Mouse (Mus musculus) ES-E14 (cell line): ENCODE measurements around the gene Klhl28. TPM values are rescaled to one million over a fixed set of nuclear protein-coding genes. Genes with fewer than 3 reads are reported as not detected.
A peak's percentile ranks its signal among the peaks of the same experiment; 100 is the strongest.

Experiments
- DNase-seq: peaks from one replicate; pipeline ENCODE4 v3.0.0-alpha.2; 2013; ENCODE audit warnings: low read depth, low spot score
- H3K27ac ChIP-seq: 2 replicates; pipeline ENCODE4 v1.5.1; 2012; ENCODE audit warnings: low read depth, mild to moderate bottlenecking, low read length, moderate library complexity, mixed read lengths; ENCODE audit not compliant: poor library complexity, insufficient read depth, severe bottlenecking
- H3K36me3 ChIP-seq: 2 replicates; pipeline ENCODE4 v1.6.1; 2012; ENCODE audit warnings: mild to moderate bottlenecking, low read length, moderate library complexity, mixed read lengths; ENCODE audit not compliant: control insufficient read depth, poor library complexity, insufficient read depth, severe bottlenecking
- H3K4me1 ChIP-seq, 2 experiments: fragments of 150-350 bp in 1 of 2; sonication (generic) in 1 of 2; 2 replicates each; pipeline ENCODE4 v1.6.1; 2012; ENCODE audit warnings: low read length in 2 of 2, mild to moderate bottlenecking in 1 of 2, mixed read lengths in 1 of 2; ENCODE audit not compliant: control insufficient read depth in 2 of 2, insufficient read depth in 2 of 2, poor library complexity in 1 of 2
- H3K4me3 ChIP-seq, 2 experiments: fragments of 150-350 bp in 1 of 2; sonication (generic) in 1 of 2; 2 replicates each; pipeline ENCODE4 v1.5.1; 2012; ENCODE audit warnings: low read length in 2 of 2, low read depth in 1 of 2, mild to moderate bottlenecking in 1 of 2, mixed read lengths in 1 of 2; ENCODE audit not compliant: insufficient read depth in 1 of 2, poor library complexity in 1 of 2, severe bottlenecking in 1 of 2
- H3K9ac ChIP-seq: 2 replicates; pipeline ENCODE4 v1.6.1; 2012; ENCODE audit warnings: low read depth, mild to moderate bottlenecking, low read length, mixed read lengths; ENCODE audit not compliant: poor library complexity, insufficient read depth, severe bottlenecking
- H3K9me3 ChIP-seq: fragments of 150-350 bp; sonication (generic); 2 replicates; pipeline ENCODE4 v1.6.1; 2012; ENCODE audit warnings: low read depth, mild to moderate bottlenecking, low read length; ENCODE audit not compliant: control insufficient read depth, insufficient read depth
- CHD2 ChIP-seq: IDR thresholded peaks from 2 replicates; pipeline ENCODE4 v1.6.1; 2014; ENCODE audit warnings: mild to moderate bottlenecking, low read depth, low read length, inconsistent platforms
- HCFC1 ChIP-seq: IDR thresholded peaks from 2 replicates; pipeline ENCODE4 v1.6.1; 2012; ENCODE audit warnings: low read length, inconsistent platforms, borderline replicate concordance; ENCODE audit not compliant: insufficient read depth
- MAFK ChIP-seq: IDR thresholded peaks from 2 replicates; pipeline ENCODE4 v1.6.1; 2014; ENCODE audit warnings: mild to moderate bottlenecking, low read depth, low read length, inconsistent platforms; ENCODE audit not compliant: insufficient read depth
- ZC3H11A ChIP-seq: IDR thresholded peaks from 2 replicates; pipeline ENCODE4 v1.6.1; 2012; ENCODE audit warnings: low read depth, mild to moderate bottlenecking, inconsistent platforms, low read length, borderline replicate concordance
- ZNF384 ChIP-seq: IDR thresholded peaks from 2 replicates; pipeline ENCODE4 v1.6.1; 2012; ENCODE audit warnings: low read depth, low read length, inconsistent platforms
- in situ Hi-C, 2 experiments: fragments of 600-800 bp; cut with MboI; formaldehyde crosslinking; loops; one replicate each; pipeline ENCODE4 v1.15.1; 2025; ENCODE audit warnings: low sequenced_read_pairs in 2 of 2, inconsistent platforms in 1 of 2; ENCODE audit not compliant: unreplicated experiment in 2 of 2
- total RNA-seq: library from RNA; depleted of rRNA; stranded (reverse); fragments of 300-350 nt; gene quantifications from 2 replicates; pipeline ENCODE4 v1.2.3, GENCODE M21; 2012

The Klhl28 gene
- total RNA-seq, 1 experiment, result 9.4 TPM

DNA sequence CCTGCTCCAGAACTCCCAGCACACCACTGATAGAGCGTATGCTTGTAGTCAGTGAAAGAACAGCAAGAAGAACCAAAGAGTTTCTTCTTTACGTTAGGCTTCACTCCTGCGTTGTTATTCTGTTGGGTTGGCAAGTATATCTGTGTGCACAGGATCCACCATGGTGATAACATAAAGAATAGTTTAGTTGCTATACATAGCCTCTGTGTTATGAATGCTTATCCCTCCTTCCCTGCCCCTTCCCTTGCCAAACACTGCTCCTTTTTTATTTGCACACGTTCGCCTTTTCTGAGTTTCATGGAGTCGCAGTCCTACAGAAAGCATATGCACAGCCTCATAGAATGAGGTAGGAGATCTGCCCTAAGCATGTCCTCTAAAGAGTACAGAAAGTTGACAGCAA, 6.7 kb upstream of the Klhl28 start:
- H3K27ac ChIP-seq, result no peak overlapping the region
- no peak for DNase-seq
- TF ChIP-seq CHD2 (no peak), HCFC1 (no peak), MAFK (no peak), ZC3H11A (no peak), ZNF384 (no peak)
- no peak overlapping the region for H3K4me3 ChIP-seq
- peaks cover 5% of the 10 kb centered on the region; the same call in 1 of the 2 replicates for H3K36me3 ChIP-seq
- in situ Hi-C loops, result no loop called here
- no peak overlapping the region for H3K9ac ChIP-seq
- H3K4me1 ChIP-seq, result peaks cover 0 to 2% of the 10 kb centered on the region in 2 experiments; a peak in 1 of 4 replicates
- H3K9me3 ChIP-seq, result no peaks in the 10 kb centered on the region

DNA sequence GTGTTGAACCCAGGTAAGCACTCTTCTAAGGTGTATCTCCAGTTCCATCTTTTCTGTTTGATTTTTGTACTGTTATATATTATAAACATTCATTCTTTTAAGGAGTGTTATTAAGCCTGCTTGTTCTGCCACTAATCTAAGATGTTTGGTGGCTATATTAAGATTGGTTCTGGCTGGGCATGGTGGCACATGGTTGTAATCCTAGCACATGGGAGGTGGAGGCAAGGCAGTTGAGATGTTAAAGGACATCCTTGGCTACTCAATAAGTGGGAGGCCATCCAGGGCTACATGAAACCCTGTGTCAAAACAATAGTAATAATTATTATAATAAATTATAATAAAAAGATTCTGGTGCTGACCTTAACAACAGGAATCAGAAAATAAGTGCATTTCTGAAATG, 6.1 kb upstream of the Klhl28 start:
- no peaks in the 10 kb centered on the region for H3K9me3 ChIP-seq
- peaks cover 5% of the 10 kb centered on the region; the same call in 1 of the 2 replicates for H3K36me3 ChIP-seq
- H3K4me3 ChIP-seq, result no peak overlapping the region
- no peak for TF ChIP-seq ZC3H11A
- TF ChIP-seq CHD2, result no peak
- TF ChIP-seq MAFK, result no peak
- TF ChIP-seq ZNF384, result no peak
- TF ChIP-seq HCFC1, result no peak
- no peak overlapping the region for H3K9ac ChIP-seq
- in situ Hi-C loops, result no loop called here
- no peak overlapping the region for H3K27ac ChIP-seq
- DNase-seq, result no peak
- peaks cover 0 to 2% of the 10 kb centered on the region in 2 experiments; a peak in 1 of 4 replicates for H3K4me1 ChIP-seq

DNA sequence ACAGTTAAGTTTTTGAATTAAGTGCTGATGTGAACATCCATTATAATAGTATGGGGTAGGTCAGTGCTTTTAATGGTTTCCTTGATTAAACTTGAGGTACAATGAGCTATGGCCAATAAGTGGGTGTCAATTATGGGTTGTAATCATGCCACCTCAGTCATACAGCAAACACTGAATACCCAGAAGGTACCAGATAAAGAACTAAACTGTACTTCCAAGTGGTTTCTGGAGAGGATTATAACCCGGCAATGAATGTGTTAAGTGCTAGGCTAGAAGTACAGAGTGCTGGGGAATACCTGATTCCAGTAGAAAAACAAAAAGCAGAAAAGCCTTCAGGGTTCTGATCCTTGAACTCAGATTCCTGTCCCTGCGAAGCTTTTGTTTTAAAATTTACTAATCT, 2.7 kb upstream of the Klhl28 start:
- Histone ChIP-seq H3K9ac (no peak overlapping the region), H3K4me3 (peak overlapping the region in 1 of 2 experiments; percentile 23; a peak in 2 of 4 replicates), H3K4me1 (peaks cover 0 to 2% of the 10 kb centered on the region in 2 experiments; a peak in 1 of 4 replicates), H3K9me3 (no peaks in the 10 kb centered on the region), H3K36me3 (peaks cover 5% of the 10 kb centered on the region; the same call in 1 of the 2 replicates), H3K27ac (no peak overlapping the region)
- TF ChIP-seq ZNF384 (no peak), CHD2 (no peak)
- in situ Hi-C loops, result no loop called here
- no peak for DNase-seq

DNA sequence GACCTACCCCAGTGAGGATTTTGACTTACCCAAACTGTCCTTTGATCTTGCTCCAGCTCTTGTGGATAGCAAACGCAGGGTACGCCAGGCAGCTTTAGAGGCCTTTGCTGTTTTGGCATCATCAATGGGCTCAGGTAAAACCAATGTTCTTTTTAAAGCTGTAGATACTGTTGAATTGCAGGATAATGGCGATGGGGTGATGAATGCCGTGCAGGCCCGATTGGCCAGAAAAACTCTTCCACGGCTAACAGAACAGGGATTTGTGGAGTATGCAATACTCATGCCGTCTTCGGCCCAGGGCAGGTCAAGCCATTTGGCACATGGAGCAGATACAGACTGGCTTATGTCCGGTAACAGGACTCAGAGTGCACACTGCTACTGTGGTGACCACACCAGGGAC, 2.1 kb upstream of the Klhl28 start:
- no peak overlapping the region for H3K9ac ChIP-seq
- no peaks in the 10 kb centered on the region for H3K9me3 ChIP-seq
- in situ Hi-C loops, result no loop called here
- H3K4me3 ChIP-seq, result peak overlapping the region in 1 of 2 experiments; percentile 46; a peak in 2 of 4 replicates
- peaks cover 0 to 2% of the 10 kb centered on the region in 2 experiments; a peak in 1 of 4 replicates for H3K4me1 ChIP-seq
- no peak overlapping the region for H3K27ac ChIP-seq
- DNase-seq, result no peak
- TF ChIP-seq MAFK, result no peak
- no peak for TF ChIP-seq CHD2
- no peak for TF ChIP-seq ZC3H11A
- no peak for TF ChIP-seq HCFC1
- no peak for TF ChIP-seq ZNF384
- H3K36me3 ChIP-seq, result peaks cover 5% of the 10 kb centered on the region; the same call in 1 of the 2 replicates

DNA sequence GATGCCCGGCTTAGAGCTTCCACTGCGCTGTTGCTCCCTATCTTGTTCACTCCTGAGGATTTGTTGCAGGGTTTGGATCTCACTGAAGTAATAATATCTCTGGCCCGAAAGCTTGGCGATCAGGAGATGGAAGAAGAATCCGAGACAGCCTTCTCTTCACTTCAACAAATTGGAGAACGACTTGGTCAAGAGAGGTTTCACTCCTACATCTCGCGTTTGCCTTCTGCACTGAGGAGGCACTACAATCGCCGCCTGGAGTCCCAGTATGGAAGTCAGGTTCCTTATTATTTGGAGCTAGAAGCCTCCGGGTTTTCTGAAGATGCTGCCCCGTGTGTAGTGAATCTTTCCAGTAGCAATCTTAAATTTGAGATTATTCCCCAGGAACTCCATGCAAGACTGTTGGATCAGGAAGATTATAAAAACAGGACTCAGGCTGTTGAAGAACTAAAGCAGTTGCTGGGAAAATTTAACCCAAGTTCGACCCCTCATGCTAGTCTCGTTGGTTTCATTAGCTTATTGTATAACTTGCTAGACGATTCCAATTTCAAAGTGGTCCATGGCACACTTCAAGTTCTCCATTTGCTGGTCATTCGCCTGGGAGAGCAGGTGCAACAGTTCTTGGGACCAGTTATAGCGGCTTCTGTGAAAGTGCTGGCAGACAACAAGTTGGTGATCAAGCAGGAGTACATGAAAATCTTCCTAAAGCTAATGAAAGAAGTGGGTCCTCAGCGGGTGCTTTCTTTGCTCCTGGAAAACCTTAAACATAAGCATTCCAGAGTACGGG, 1.5 kb upstream of the Klhl28 start:
- Histone ChIP-seq H3K9ac (no peak overlapping the region), H3K36me3 (peaks cover 5% of the 10 kb centered on the region; the same call in 1 of the 2 replicates), H3K9me3 (no peaks in the 10 kb centered on the region), H3K27ac (no peak overlapping the region), H3K4me1 (peaks cover 0 to 2% of the 10 kb centered on the region in 2 experiments; a peak in 1 of 4 replicates), H3K4me3 (peak overlapping the region; percentile 70 to 90)
- in situ Hi-C loops, result no loop called here
- DNase-seq, result no peak
- TF ChIP-seq MAFK (no peak), ZNF384 (no peak), CHD2 (no peak), ZC3H11A (no peak)
